Mouse (Mus musculus) bone marrow, adult 2 months (tissue): ENCODE measurements around the gene Nufip2. TPM values are rescaled to one million over a fixed set of nuclear protein-coding genes. Genes with fewer than 3 reads are reported as not detected.

ENCODE experiments used
- H3K27ac ChIP-seq: fragments of 200-500 bp; 2 replicates; pipeline ENCODE4 v1.5.1; 2012; ENCODE audit warnings: low read depth, mild to moderate bottlenecking, control low read depth, inconsistent platforms, low read length; ENCODE audit not compliant: control insufficient read depth, poor library complexity, insufficient read depth
- H3K4me1 ChIP-seq: fragments of 200-500 bp; 2 replicates; pipeline ENCODE4 v1.6.1; 2011; ENCODE audit warnings: low read length; ENCODE audit not compliant: control insufficient read depth, insufficient read depth
- H3K4me3 ChIP-seq: fragments of 200-500 bp; replicated peaks from 2 replicates; pipeline ENCODE3; 2011; ENCODE audit warnings: mild to moderate bottlenecking, low read depth, low read length, control low read depth; ENCODE audit not compliant: control insufficient read depth
- CTCF ChIP-seq: fragments of 200-500 bp; IDR thresholded peaks from 2 replicates; pipeline ENCODE4 v1.5.1; 2011; ENCODE audit warnings: low read length, control low read depth; ENCODE audit not compliant: control insufficient read depth, insufficient read depth
- POLR2A ChIP-seq: fragments of 200-500 bp; IDR thresholded peaks from 2 replicates; pipeline ENCODE4 v1.6.1; 2011; ENCODE audit warnings: low read depth, mild to moderate bottlenecking, control low read depth, low read length, borderline replicate concordance; ENCODE audit not compliant: control insufficient read depth
- WGBS: fragments of 180-500 bp; shearing (Covaris S2); methylation state at CpG from one replicate; pipeline ENCODE4 v1.1.7; 2018; 5-methylcytosine and 5-hydroxymethylcytosine counted together
- polyA plus RNA-seq: library from polyadenylated mRNA; stranded (reverse); fragments of >200 nt; gene quantifications from 2 replicates; pipeline ENCODE4 v1.2.4, GENCODE M21; 2011; ENCODE audit warnings: low replicate concordance; ENCODE audit not compliant: missing spikeins, insufficient read depth, insufficient read length

Gene Nufip2
- polyA plus RNA-seq, 1 experiment: 22.5 TPM

DNA sequence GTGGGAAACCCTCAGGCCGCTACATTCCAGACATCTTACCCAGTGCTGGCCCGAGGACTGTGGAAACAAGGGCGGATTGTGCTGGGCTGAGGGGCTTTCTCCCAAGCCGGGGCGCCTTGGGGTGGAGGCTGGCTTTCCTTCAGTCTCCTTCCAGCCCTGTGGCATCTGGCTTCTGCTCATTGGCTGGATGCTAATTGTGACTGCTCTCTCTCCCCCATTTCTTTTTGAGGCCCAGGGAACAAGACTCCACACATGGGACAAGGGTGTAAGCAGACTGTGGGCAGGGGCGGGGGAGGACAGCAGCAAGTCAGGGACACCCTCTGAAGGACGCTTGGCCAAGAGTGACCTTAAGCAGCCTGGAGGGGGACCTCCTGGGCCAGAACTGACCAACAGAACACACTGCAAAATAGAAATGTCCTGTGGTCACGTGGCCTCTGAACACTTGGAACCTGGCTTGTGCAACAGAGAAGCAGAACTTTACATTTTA, 105.3 kb downstream of the Nufip2 start:
- WGBS: 60% methylated on average over 8 of the region's 8 CpGs
- Histone ChIP-seq H3K27ac (no peak overlapping the region), H3K4me1 (peaks cover 4% of the 10 kb centered on the region; the same call in 1 of the 2 replicates), H3K4me3 (no peak overlapping the region)
- no peak for TF ChIP-seq CTCF
- TF ChIP-seq POLR2A: no peak

Other genes with a start within 250 kb of the Nufip2 start
- 0.57 and 1.00 TPM in 2 replicates for gene Coro6, start 223.7 kb upstream of the Nufip2 start, polyA plus RNA-seq
- 3.1 and 5.7 TPM in 2 replicates for gene Ankrd13b, start 196.5 kb upstream of the Nufip2 start, polyA plus RNA-seq
- gene Git1, start 192.6 kb upstream of the Nufip2 start, polyA plus RNA-seq: 10.2 and 16.1 TPM in 2 replicates
- gene Abhd15, start 171.0 kb upstream of the Nufip2 start, polyA plus RNA-seq: 0.61 and 5.6 TPM in 2 replicates
- gene Trp53i13, start 170.2 kb upstream of the Nufip2 start, polyA plus RNA-seq: 4.0 and 5.1 TPM in 2 replicates
- 0.56 and 0.87 TPM in 2 replicates for gene Gm10392, start 167.0 kb upstream of the Nufip2 start, polyA plus RNA-seq
- gene Taok1, start 78.3 kb upstream of the Nufip2 start, polyA plus RNA-seq: 6.5 and 8.8 TPM in 2 replicates
- gene Cryba1, start 39.1 kb downstream of the Nufip2 start, polyA plus RNA-seq: not detected in 2 replicates
- gene Myo18a, start 77.1 kb downstream of the Nufip2 start, polyA plus RNA-seq: 29.5 and 74.6 TPM in 2 replicates
- not detected in 2 replicates for gene Gm10277, start 101.6 kb downstream of the Nufip2 start, polyA plus RNA-seq
- gene Pipox, start 207.9 kb downstream of the Nufip2 start, polyA plus RNA-seq: 2.8 and 3.8 TPM in 2 replicates
- 0.43 and 0.67 TPM in 2 replicates for gene Sez6, start 244.6 kb downstream of the Nufip2 start, polyA plus RNA-seq